8 mouse cellular contexts compared by ENCODE assay signal in the genomic region with DNA sequence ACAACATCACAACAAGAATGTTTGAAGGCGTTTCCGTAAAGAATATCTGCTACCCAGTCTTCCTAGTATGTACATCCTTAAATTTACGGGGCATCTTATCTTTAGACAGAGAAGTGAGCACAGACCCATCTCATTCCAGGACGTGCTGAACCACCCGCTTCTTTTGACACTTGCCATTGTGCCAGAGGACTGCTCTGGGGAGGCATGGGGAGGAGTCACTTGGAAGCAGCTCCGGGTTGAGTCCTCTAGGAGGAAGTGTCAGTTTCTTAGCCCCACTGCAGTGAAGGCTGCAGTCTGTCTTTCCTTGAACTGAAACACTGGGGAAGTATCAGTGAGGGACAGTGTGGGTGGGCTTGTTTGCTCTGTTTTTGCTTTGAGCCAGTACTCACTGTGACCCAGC. TPM values are rescaled to one million over a fixed set of nuclear protein-coding genes. Genes with fewer than 3 reads are reported as not detected.
DNase-seq lines count a peak whose midpoint lies in the region; ATAC-seq and TF ChIP-seq lines count a peak whose summit lies in the region.

No protein-coding gene starts in this region.

- no peak for ATAC-seq in kidney, embryonic 15.5 days (replicated peaks; ENCODE audit: low FRiP score)
- peak; percentile 40; the same call in 1 of the 2 replicates for ATAC-seq in monocyte, adult 5-6 weeks (replicated peaks; ENCODE audit: insufficient number of reproducible peaks, low FRiP score, low TSS enrichment, poor library complexity, severe bottlenecking)

- peaks cover 17% of the 10 kb centered on the region for H3K4me1 ChIP-seq in kidney, embryonic 15.5 days
- peaks cover 3% of the 10 kb centered on the region; the same call in 1 of the 2 replicates for H3K4me1 ChIP-seq in kidney, adult 2 months (ENCODE audit: control insufficient read depth, insufficient read depth, low read length)

- no peak for TF ChIP-seq POLR2A in kidney, adult 2 months (IDR thresholded peaks at IDR 0.05; ENCODE audit: low read depth, low read length)

- peak overlapping the region; percentile 90 for H3K9ac ChIP-seq in kidney, embryonic 15.5 days

- H3K27ac ChIP-seq in kidney, embryonic 15.5 days: no peak overlapping the region
- H3K27ac ChIP-seq in kidney, adult 2 months (ENCODE audit: insufficient read depth, low read depth, low read length): no peak overlapping the region

- H3K4me3 ChIP-seq in kidney, embryonic 15.5 days (replicated peaks): peak overlapping the region; percentile 74
- H3K4me3 ChIP-seq in kidney, adult 2 months (ENCODE audit: insufficient read depth, low read depth, low read length): no peak overlapping the region

- TF ChIP-seq CTCF in kidney, adult 2 months (conservative IDR thresholded peaks at IDR 0.05; ENCODE audit: insufficient read depth, insufficient read length, low read depth, low read length): no peak

- DNase-seq in kidney, adult 2 months: no peak
- DNase-seq in c-Kit-positive CD71-positive TER-119-negative erythroid progenitor cells, embryonic 14.5 days (ENCODE audit: low read depth): peak; percentile 28
- DNase-seq in induced T-regulatory cell, adult 2 months (ENCODE audit: low read depth): peak; percentile 47
- DNase-seq in urinary bladder, postnatal 4 days (ENCODE audit: low spot score in 2 of 2): no peak
- no peak for DNase-seq in thymus, postnatal 4 days
- DNase-seq in left cerebral cortex, adult 9 months (ENCODE audit: low spot score in 2 of 2): no peak

- H3K4me2 ChIP-seq in kidney, embryonic 15.5 days: peak overlapping the region; percentile 86

- H3K27me3 ChIP-seq in kidney, embryonic 15.5 days: no peaks in the 10 kb centered on the region
- no peaks in the 10 kb centered on the region for H3K27me3 ChIP-seq in kidney, adult 2 months (replicated peaks; ENCODE audit: control insufficient read depth, insufficient read depth, low read length)

- no peaks in the 10 kb centered on the region for H3K9me3 ChIP-seq in kidney, embryonic 15.5 days (replicated peaks)

- 37% methylated on average over 6 of the region's 6 CpGs for WGBS in kidney, embryonic 15.5 days
- WGBS in kidney, adult 2 months: 20% methylated on average over 6 of the region's 6 CpGs

- peaks cover 40% of the 10 kb centered on the region for H3K36me3 ChIP-seq in kidney, embryonic 15.5 days
- no peaks in the 10 kb centered on the region; the same call in 1 of the 2 replicates for H3K36me3 ChIP-seq in kidney, adult 2 months (ENCODE audit: control insufficient read depth, insufficient read depth, low read length)

RNA-seq across cellular contexts. Expression of a gene that starts 1.0 kb away (rescaled TPM):
- polyA plus RNA-seq in kidney, embryonic 15.5 days (2015; fragmentation: Nextera tagmentation; extraction: Ambion mirVana): 24.1 and 25.3 TPM in 2 replicates
- polyA plus RNA-seq in kidney, adult 2 months (2012; rRNA removed): 1.7 and 2.2 TPM in 2 replicates
- total RNA-seq in monocyte, adult 5-6 weeks (2017): 0.48 to 4.9 TPM (median 4.6 TPM) in 3 replicates

RNA-seq across cellular contexts. Expression of a gene that starts 43.8 kb away (rescaled TPM):
- polyA plus RNA-seq in kidney, embryonic 15.5 days (2015; fragmentation: Nextera tagmentation; extraction: Ambion mirVana): 36.4 and 36.6 TPM in 2 replicates
- polyA plus RNA-seq in kidney, adult 2 months (2012; rRNA removed): 6.2 and 7.7 TPM in 2 replicates
- total RNA-seq in monocyte, adult 5-6 weeks (2017): 0.49 to 1.9 TPM in 2 of 3 replicates, not detected in the other

Comparison
In these comparisons a context has a peak if more than half of its experiments do, and no peak if none do; other contexts are left out.
1. DNase-seq: peak in c-Kit-positive CD71-positive TER-119-negative erythroid progenitor cells, embryonic 14.5 days (single experiment) and induced T-regulatory cell, adult 2 months (single experiment); none in kidney, adult 2 months (single experiment), urinary bladder, postnatal 4 days (0 of 2), thymus, postnatal 4 days (single experiment) and left cerebral cortex, adult 9 months (0 of 2).